Mouse (Mus musculus) lung, adult 2 months (tissue): Measurements from ENCODE around the gene Rom1. TPM values are rescaled to one million over a fixed set of nuclear protein-coding genes. Genes with fewer than 3 reads are reported as not detected.

Source experiments
- DNase-seq: peaks from one replicate; pipeline ENCODE4 v3.0.0; 2022
- H3K4me1 ChIP-seq: fragments of 200-500 bp; 2 replicates; pipeline ENCODE4 v1.6.1; 2011; ENCODE audit warnings: low read length; ENCODE audit not compliant: control insufficient read depth, insufficient read depth
- H3K4me3 ChIP-seq: fragments of 200-500 bp; replicated peaks from 2 replicates; pipeline ENCODE3; 2011; ENCODE audit warnings: low read depth, mild to moderate bottlenecking, control low read depth, low read length; ENCODE audit errors: extremely low read depth
- CTCF ChIP-seq: fragments of 200-500 bp; IDR thresholded peaks from 2 replicates; pipeline ENCODE4 v1.5.1; 2011; ENCODE audit warnings: mild to moderate bottlenecking, low read length, control low read depth; ENCODE audit not compliant: insufficient read depth
- POLR2A ChIP-seq: fragments of 200-500 bp; IDR thresholded peaks from 2 replicates; pipeline ENCODE4 v1.6.1; 2011; ENCODE audit warnings: low read depth, mild to moderate bottlenecking, control low read depth, low read length, borderline replicate concordance; ENCODE audit errors: extremely low read depth
- WGBS: fragments of 180-500 bp; shearing (Covaris S2); methylation state at CpG from one replicate; pipeline ENCODE4 v1.1.7; 2018; 5-methylcytosine and 5-hydroxymethylcytosine counted together
- polyA plus RNA-seq: library from polyadenylated mRNA; depleted of rRNA; stranded (reverse); fragments of >200 nt; gene quantifications from 2 replicates; pipeline ENCODE4 v1.2.3, GENCODE M21; 2012

The Rom1 gene
- polyA plus RNA-seq, 1 experiment: 14.1 TPM

GRCm38 (mm10) chr19:8944062-8944461 is 14.9 kb upstream of the Rom1 start:
- WGBS: 22% methylated on average over 5 of the region's 5 CpGs
- H3K4me3 ChIP-seq: no peak overlapping the region
- TF ChIP-seq POLR2A (no peak), CTCF (no peak)
- peaks cover 20% of the 10 kb centered on the region for H3K4me1 ChIP-seq
- no peak for DNase-seq

GRCm38 (mm10) chr19:8943047-8943446 is 13.9 kb upstream of the Rom1 start:
- no peak for TF ChIP-seq POLR2A
- TF ChIP-seq CTCF: no peak
- peak overlapping the region; percentile 84 for H3K4me3 ChIP-seq
- WGBS: 40% methylated on average over 2 of the region's 2 CpGs
- no peak for DNase-seq
- H3K4me1 ChIP-seq: peaks cover 20% of the 10 kb centered on the region

- no peak for DNase-seq
These were observed 13.3 kb upstream of the Rom1 start for GRCm38 (mm10) chr19:8942276-8942964.

GRCm38 (mm10) chr19:8941515-8942217 is 12.5 kb upstream of the Rom1 start, which contains the start of gene Mta2:
Gene Mta2 (plus strand): TSS chr19:8941875.
- TF ChIP-seq CTCF (no peak), POLR2A (peak; percentile 92; the same call in 1 of the 2 replicates)
- H3K4me1 ChIP-seq: peaks cover 20% of the 10 kb centered on the region
- under 1% methylated on average over 64 of the region's 64 CpGs for WGBS
- peak within 1 kb of the TSS; percentile 84 for H3K4me3 ChIP-seq
- DNase-seq: peak; percentile 92

More at GRCm38 (mm10) chr19:8942276-8942964, 13.3 kb upstream of the Rom1 start:
- Histone ChIP-seq H3K4me1 (peaks cover 20% of the 10 kb centered on the region), H3K4me3 (peak overlapping the region; percentile 84)
- under 1% methylated on average over 46 of the region's 46 CpGs for WGBS
- TF ChIP-seq CTCF: no peak
- TF ChIP-seq POLR2A: 0 out of 2 replicates have a peak, but pooled peaks have one; percentile 4

DNA sequence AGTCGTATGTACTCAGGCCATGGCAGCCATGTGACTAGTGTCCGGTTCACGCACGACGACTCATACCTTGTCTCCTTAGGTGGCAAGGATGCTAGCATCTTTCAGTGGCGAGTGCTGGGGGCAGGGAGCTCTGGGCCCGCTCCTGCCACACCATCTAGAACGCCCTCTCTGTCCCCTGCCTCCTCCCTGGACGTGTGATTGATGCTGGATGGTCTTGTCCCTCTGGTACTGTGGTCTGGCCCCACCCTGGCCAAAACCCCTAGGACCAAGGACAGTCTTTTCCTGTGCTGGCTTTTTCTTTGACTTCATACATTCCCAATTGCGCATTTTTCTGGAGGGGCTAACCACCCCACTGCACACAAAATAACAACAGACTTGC is 12.0 kb upstream of the Rom1 start:
- 0 out of 2 replicates have a peak, but pooled peaks have one; percentile 19 for TF ChIP-seq POLR2A
- TF ChIP-seq CTCF: no peak
- WGBS: 42% methylated on average over 10 of the region's 10 CpGs
- Histone ChIP-seq H3K4me3 (no peak overlapping the region), H3K4me1 (peaks cover 20% of the 10 kb centered on the region)
- DNase-seq: no peak

DNA sequence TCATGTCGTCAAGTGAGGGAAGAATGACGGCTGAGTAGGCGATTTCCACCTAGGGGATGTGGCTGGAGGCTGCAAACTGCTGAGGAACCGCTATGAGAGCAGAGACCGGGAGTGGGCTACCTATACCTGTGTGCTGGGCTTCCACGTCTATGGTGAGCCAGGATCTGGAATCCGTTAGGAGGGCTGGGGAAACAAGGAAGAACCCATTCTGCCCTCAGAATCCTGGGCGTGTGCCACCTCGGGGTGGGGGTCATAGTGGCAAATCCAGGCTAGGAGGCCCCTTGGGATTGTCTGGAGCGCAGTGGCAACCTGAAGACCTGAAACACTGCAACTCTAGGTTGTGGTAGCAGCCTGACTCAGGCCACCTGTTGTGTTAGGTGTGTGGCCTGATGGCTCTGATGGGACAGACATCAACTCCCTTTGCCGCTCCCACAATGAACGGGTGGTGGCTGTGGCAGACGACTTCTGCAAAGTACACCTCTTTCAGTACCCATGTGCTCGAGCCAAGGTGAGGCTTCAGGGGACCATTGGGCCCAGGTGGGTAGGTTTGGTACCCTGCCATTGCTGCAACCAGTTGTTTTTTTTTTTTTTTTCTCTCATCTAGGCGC is 11.5 kb upstream of the Rom1 start:
- TF ChIP-seq CTCF (no peak), POLR2A (no peak)
- H3K4me3 ChIP-seq: no peak overlapping the region
- H3K4me1 ChIP-seq: peaks cover 20% of the 10 kb centered on the region
- 80% methylated on average over 15 of the region's 15 CpGs for WGBS
- DNase-seq: no peak

- Histone ChIP-seq H3K4me1 (peaks cover 6% of the 10 kb centered on the region), H3K4me3 (no peak overlapping the region)
- TF ChIP-seq CTCF (no peak), POLR2A (no peak)
- no peak for DNase-seq
- 85% methylated on average over 2 of the region's 2 CpGs for WGBS
These were observed 7.6 kb upstream of the Rom1 start for GRCm38 (mm10) chr19:8936736-8937135.

- no peak for TF ChIP-seq POLR2A
- TF ChIP-seq CTCF: no peak
- no peak for DNase-seq
- peaks cover 9% of the 10 kb centered on the region for H3K4me1 ChIP-seq
- H3K4me3 ChIP-seq: peak overlapping the region; percentile 68
- 75% methylated on average over 7 of the region's 7 CpGs for WGBS
These were observed 1.6 kb upstream of the Rom1 start for GRCm38 (mm10) chr19:8930771-8931170.

DNA sequence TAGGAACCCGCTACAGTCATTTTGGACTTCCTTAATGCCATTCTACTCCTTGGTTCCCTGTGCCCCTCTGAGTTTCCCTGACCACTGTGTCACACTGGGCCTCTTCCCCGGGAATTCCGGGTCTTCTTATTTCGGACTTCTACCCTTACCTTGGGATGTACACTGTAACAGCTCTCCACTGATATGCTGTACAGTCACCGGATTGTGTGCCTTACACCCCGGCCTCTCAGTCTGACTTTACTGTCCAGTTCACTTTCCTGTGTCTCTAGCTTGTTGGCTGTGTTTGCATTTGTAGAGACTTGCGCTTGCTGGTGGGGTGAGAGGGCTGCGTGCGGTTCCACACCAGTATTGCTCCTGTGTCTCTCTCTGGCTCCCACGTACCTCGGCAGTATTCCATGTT is 961 bp upstream of the Rom1 start:
- peaks cover 9% of the 10 kb centered on the region for H3K4me1 ChIP-seq
- 4% methylated on average over 11 of the region's 11 CpGs for WGBS
- DNase-seq: no peak
- H3K4me3 ChIP-seq: peak overlapping the region; percentile 68
- TF ChIP-seq CTCF: no peak
- no peak for TF ChIP-seq POLR2A
